Mouse (Mus musculus): ENCODE results near the gene Stip1.

The Stip1 gene

GRCm38 (mm10) chr19:6985951-6986708 is 53.6 kb downstream of the Stip1 start:
- no peak for DNase-seq (ENCODE audit: low spot score in 2 of 2)

DNA sequence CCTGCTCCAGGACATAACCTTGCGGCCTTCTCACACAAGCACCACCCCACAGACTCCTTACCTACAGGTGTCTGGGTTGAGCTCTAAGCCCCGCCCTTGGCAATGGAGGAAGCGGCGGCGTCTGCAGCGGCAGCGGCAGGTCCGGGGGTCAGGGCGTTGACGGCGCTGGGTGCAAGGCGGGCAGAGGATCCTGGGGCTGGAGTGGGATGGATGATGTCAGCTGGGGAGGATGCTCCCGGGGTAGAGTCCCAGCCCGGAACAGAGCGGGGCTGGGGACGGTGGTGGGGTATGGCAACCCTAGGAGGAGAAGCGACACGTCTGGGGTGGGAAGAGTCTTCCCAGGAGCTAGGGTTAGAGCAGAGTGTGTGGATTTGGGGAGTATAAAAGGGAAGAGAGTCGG is 54.5 kb downstream of the Stip1 start:
- no peak for DNase-seq (ENCODE audit: low spot score in 2 of 2)

GRCm38 (mm10) chr19:6983621-6984020 is 56.1 kb downstream of the Stip1 start:
- no peak for DNase-seq (ENCODE audit: low spot score in 2 of 2)

GRCm38 (mm10) chr19:6981465-6981864 is 58.3 kb downstream of the Stip1 start:
- no peak for DNase-seq (ENCODE audit: low spot score in 2 of 2)

GRCm38 (mm10) chr19:6980381-6981093 is 59.2 kb downstream of the Stip1 start, which contains the start of gene Fkbp2:
Gene Fkbp2, minus strand, starts transcription at chr19:6980501.
- peak; percentile 99 for DNase-seq (ENCODE audit: low spot score in 2 of 2)

DNA sequence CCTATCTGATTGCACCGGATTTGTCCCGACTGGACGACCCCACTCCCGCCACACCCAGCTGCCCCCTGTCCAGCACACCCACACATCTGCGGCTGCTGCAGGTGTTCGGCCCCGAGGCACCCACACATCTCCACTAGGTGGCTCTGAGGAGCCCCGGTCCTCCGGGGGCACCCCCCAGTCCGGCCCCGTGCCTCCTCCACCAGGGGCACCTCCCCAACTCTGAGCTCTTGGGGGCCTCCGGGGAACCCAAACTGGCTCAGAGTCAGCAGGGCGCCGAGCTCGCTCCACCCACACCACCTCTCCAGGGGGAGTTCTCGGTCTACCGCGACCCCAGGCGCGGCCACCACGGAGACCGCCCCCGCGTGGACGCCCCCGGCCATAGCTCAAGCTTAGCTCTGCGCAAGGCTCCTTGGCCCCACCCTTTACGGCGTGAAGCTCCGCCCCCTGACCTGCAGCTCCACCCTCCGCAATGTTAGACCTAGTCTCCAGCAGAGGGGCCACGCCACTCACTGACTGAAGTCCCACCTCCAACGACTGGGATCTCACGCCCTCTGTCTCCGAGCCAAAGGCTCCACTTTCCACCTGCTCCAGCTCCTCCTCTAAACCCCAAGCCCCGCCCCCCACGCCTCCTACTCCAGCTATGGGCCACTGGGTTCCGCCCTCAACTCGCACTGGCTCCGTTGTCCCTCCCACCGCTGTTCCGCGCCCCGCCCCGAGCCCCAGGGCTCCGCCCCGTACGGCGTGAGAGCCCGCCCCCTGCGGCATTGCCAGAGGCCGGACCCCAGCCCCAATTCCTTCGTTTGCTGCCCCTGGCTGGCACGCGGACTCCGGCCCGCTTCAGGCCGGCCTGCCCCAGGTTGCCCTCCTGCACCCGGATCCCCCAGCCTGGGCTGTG is 60.0 kb downstream of the Stip1 start:
- DNase-seq (ENCODE audit: low spot score in 2 of 2) = peak; percentile 100

DNA sequence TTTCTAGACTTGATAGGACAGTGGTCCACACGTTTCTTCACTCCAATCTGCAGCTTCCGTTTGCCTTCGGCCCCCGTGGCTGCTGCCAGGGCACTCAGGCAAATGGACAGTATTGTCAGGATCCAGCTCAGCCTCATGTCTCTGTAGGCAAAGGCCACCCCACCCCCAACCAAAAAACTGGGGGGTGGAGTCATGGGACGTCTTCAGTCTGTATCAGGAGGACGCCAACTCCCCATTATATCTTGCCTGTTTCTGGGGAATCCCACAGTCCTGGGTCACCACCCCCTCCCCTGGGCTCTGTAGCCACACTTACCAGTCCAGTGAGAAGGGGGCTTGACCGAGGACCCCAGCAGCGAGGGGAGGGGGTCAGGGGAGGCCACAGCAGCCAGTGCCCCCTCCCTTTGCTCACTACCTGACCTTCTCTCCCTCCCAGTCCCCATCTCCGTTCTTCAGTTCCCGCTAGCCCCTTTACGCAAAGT is 60.7 kb downstream of the Stip1 start:
- no peak for DNase-seq (ENCODE audit: low spot score in 2 of 2)

DNA sequence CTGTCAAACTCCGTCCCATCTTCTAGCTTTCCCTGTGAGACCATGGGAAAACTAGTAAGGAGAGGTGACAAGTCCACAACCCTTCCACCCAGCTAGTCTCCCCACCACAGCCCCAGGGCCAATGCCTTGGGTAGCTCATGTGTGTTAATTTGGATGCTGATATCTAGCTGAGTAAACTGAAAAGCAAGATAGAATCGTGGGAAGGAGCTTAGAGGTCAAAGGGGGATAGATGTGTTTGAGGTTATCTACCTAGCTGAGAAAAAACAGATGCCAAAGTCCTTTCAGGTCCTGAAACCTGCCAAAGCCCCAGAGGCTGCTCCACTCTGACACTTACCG is 61.2 kb downstream of the Stip1 start:
- DNase-seq (ENCODE audit: low spot score in 2 of 2) = no peak

- DNase-seq (ENCODE audit: low spot score in 2 of 2) = no peak
Observed at GRCm38 (mm10) chr19:6977759-6978638, 61.8 kb downstream of the Stip1 start.

- DNase-seq (ENCODE audit: low spot score in 2 of 2) = peak; percentile 41 to 56
Observed at GRCm38 (mm10) chr19:6975537-6976521, 63.9 kb downstream of the Stip1 start, which contains the start of gene Plcb3. Gene Plcb3, minus strand, starts transcription at chr19:6976470.

- peak; percentile 55 to 75 for DNase-seq (ENCODE audit: low spot score in 2 of 2)
Observed at GRCm38 (mm10) chr19:6974211-6975205, 65.3 kb downstream of the Stip1 start, which contains the start of gene Ppp1r14b. Gene Ppp1r14b, plus strand, starts transcription at chr19:6974968.

DNA sequence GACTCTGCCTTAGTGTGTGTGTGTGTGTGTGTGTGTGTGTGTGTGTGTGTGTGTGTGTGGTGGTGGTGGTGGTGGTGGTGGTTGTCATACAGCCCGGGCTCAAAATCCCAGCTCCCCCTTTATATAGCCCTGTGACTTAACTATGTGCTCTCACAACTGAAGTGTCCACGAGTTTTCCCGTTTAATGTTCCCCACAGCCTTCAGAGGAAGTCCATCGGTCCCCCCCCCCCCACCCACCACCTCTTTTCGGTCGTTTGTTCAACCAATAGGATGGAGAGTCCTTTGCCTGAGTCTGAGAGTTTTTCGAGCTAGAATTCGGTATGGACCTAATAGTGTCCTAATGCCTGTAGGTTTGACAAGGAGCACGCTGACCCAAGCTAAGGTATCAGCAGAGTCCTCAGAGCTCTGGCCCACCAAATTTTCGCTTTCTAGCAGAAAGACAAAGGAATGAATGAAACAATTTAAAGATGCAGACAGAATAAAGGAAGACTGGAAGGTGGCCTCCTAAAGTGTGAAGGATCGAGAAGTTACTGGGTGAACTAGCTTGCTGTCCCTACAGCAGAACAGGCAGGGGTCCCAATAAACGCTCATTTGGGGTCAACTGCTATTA is 66.1 kb downstream of the Stip1 start:
- DNase-seq (ENCODE audit: low spot score in 2 of 2) = no peak

- DNase-seq (ENCODE audit: low spot score in 2 of 2) = no peak
Observed at GRCm38 (mm10) chr19:6972247-6972917, 67.4 kb downstream of the Stip1 start.

DNA sequence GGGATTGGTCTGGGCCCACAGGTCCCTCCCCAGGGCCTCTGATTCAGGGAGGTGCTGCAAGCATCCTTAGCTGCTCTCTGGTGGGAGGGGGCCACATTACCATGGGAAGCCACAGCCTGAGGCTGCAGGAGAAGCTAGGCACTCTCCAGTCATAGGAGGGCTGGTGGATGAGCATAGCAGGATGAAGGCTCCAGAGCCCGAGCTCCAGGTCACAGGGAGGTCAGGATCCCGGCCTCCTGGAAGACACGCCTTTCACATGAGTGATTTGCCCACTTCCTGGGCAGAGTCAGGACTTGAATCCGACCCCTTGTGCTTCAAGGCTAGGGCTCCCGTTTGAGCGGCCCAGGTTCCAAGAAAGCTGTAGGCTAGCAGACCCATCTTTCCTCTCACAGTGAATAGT is 68.1 kb downstream of the Stip1 start:
- no peak for DNase-seq (ENCODE audit: low spot score in 2 of 2)
